Mouse (Mus musculus) embryonic facial prominence, embryonic 12.5 days (tissue): ENCODE measurements at regions not wholly inside any gene's neighbourhood (a gene's known extent, or its start where the extent isn't known, plus 50 kb on each side); places are given as distances from the start of the nearest gene placed in this dataset.
A peak's percentile ranks its signal among the peaks of the same experiment; 100 is the strongest.

Source experiments
- ATAC-seq: fragments of 200-750 bp; cut with Nextera tagmentation; 2 replicates; pipeline ENCODE4 v1.8.0; 2017; ENCODE audit not compliant: insufficient number of reproducible peaks, insufficient read depth, low FRiP score, low TSS enrichment
- H3K27ac ChIP-seq: fragments of 300-500 bp; sonication (generic); 2 replicates; pipeline ENCODE4 v1.5.1; 2016; ENCODE audit warnings: mild to moderate bottlenecking
- H3K27me3 ChIP-seq: fragments of 300-500 bp; sonication (generic); 2 replicates; pipeline ENCODE4 v1.6.1; 2016; ENCODE audit warnings: mild to moderate bottlenecking, moderate library complexity
- H3K36me3 ChIP-seq: fragments of 300-500 bp; sonication (generic); 2 replicates; pipeline ENCODE4 v1.6.1; 2016; ENCODE audit warnings: mild to moderate bottlenecking
- H3K4me1 ChIP-seq: fragments of 300-500 bp; sonication (generic); 2 replicates; pipeline ENCODE4 v1.6.1; 2016
- H3K4me2 ChIP-seq: fragments of 300-500 bp; sonication (generic); replicated peaks from 2 replicates; pipeline ENCODE4 v1.6.1; 2016; ENCODE audit warnings: mild to moderate bottlenecking, moderate library complexity
- H3K4me3 ChIP-seq: fragments of 300-500 bp; sonication (generic); 2 replicates; pipeline ENCODE4 v1.5.1; 2016; ENCODE audit warnings: mild to moderate bottlenecking
- H3K9ac ChIP-seq: fragments of 300-500 bp; sonication (generic); 2 replicates; pipeline ENCODE4 v1.6.1; 2016; ENCODE audit warnings: mild to moderate bottlenecking, moderate library complexity
- H3K9me3 ChIP-seq: fragments of 300-500 bp; sonication (generic); 2 replicates; pipeline ENCODE4 v1.6.1; 2016; ENCODE audit warnings: mild to moderate bottlenecking, moderate library complexity
- WGBS: fragments of 180-500 bp; shearing (Covaris S2); methylation state at CpG from one replicate; pipeline ENCODE4 v1.1.7; 2016; 5-methylcytosine and 5-hydroxymethylcytosine counted together

- Histone ChIP-seq H3K9ac (no peak overlapping the region), H3K27me3 (no peaks in the 10 kb centered on the region), H3K36me3 (no peaks in the 10 kb centered on the region), H3K4me3 (no peak overlapping the region), H3K4me2 (no peak overlapping the region), H3K4me1 (no peaks in the 10 kb centered on the region), H3K9me3 (peaks cover 3% of the 10 kb centered on the region; the same call in 1 of the 2 replicates), H3K27ac (no peak overlapping the region)
- no peak for ATAC-seq
- 87% methylated on average over 4 of the region's 4 CpGs for WGBS
Measured at GRCm38 (mm10) chr13:47896646-47897045, 364.4 kb upstream of the Id4 start.

GRCm38 (mm10) chr13:47909851-47910530 lies 351.0 kb upstream of the Id4 start:
- no peaks in the 10 kb centered on the region for H3K27me3 ChIP-seq
- no peak overlapping the region for H3K9ac ChIP-seq
- H3K9me3 ChIP-seq = no peaks in the 10 kb centered on the region
- WGBS = 75% methylated on average over 9 of the region's 9 CpGs
- H3K27ac ChIP-seq = no peak overlapping the region
- no peaks in the 10 kb centered on the region for H3K4me1 ChIP-seq
- no peaks in the 10 kb centered on the region for H3K36me3 ChIP-seq
- no peak overlapping the region for H3K4me2 ChIP-seq
- no peak for ATAC-seq
- H3K4me3 ChIP-seq = no peak overlapping the region

GRCm38 (mm10) chr13:47910531-47910910 lies 350.5 kb upstream of the Id4 start:
- H3K4me2 ChIP-seq = no peak overlapping the region
- no peak overlapping the region for H3K27ac ChIP-seq
- H3K9me3 ChIP-seq = no peaks in the 10 kb centered on the region
- H3K4me1 ChIP-seq = no peaks in the 10 kb centered on the region
- H3K4me3 ChIP-seq = no peak overlapping the region
- no peak for ATAC-seq
- H3K27me3 ChIP-seq = no peaks in the 10 kb centered on the region
- H3K9ac ChIP-seq = no peak overlapping the region
- WGBS = 62% methylated on average over 3 of the region's 3 CpGs
- H3K36me3 ChIP-seq = no peaks in the 10 kb centered on the region

GRCm38 (mm10) chr13:47916456-47916855 lies 344.6 kb upstream of the Id4 start:
- Histone ChIP-seq H3K4me2 (no peak overlapping the region), H3K27me3 (no peaks in the 10 kb centered on the region), H3K4me1 (no peaks in the 10 kb centered on the region), H3K36me3 (no peaks in the 10 kb centered on the region), H3K9me3 (0 out of 2 replicates have a peak, but pooled peaks cover 3% of the 10 kb centered on the region), H3K9ac (no peak overlapping the region), H3K27ac (no peak overlapping the region), H3K4me3 (no peak overlapping the region)
- WGBS = 86% methylated on average over 8 of the region's 8 CpGs
- ATAC-seq = no peak

- Histone ChIP-seq H3K4me3 (no peak overlapping the region), H3K9me3 (0 out of 2 replicates have a peak, but pooled peaks cover 3% of the 10 kb centered on the region), H3K36me3 (no peaks in the 10 kb centered on the region), H3K27me3 (no peaks in the 10 kb centered on the region), H3K4me2 (no peak overlapping the region), H3K4me1 (no peaks in the 10 kb centered on the region), H3K27ac (no peak overlapping the region), H3K9ac (no peak overlapping the region)
- 90% methylated on average over 3 of the region's 3 CpGs for WGBS
- ATAC-seq = no peak
Measured at GRCm38 (mm10) chr13:47917370-47917769, 343.7 kb upstream of the Id4 start.

GRCm38 (mm10) chr13:47921044-47921443 lies 340.0 kb upstream of the Id4 start:
- Histone ChIP-seq H3K4me2 (no peak overlapping the region), H3K27ac (no peak overlapping the region), H3K4me3 (no peak overlapping the region), H3K9me3 (0 out of 2 replicates have a peak, but pooled peaks cover 3% of the 10 kb centered on the region), H3K9ac (no peak overlapping the region), H3K4me1 (no peaks in the 10 kb centered on the region), H3K36me3 (no peaks in the 10 kb centered on the region), H3K27me3 (no peaks in the 10 kb centered on the region)
- no peak for ATAC-seq
- 70% methylated on average over 5 of the region's 5 CpGs for WGBS

GRCm38 (mm10) chr13:47940696-47941095 lies 320.3 kb upstream of the Id4 start:
- H3K9ac ChIP-seq = no peak overlapping the region
- 85% methylated on average over 2 of the region's 2 CpGs for WGBS
- 0 out of 2 replicates have a peak, but pooled peaks cover 4% of the 10 kb centered on the region for H3K4me1 ChIP-seq
- H3K36me3 ChIP-seq = no peaks in the 10 kb centered on the region
- ATAC-seq = no peak
- no peak overlapping the region for H3K27ac ChIP-seq
- H3K4me3 ChIP-seq = no peak overlapping the region
- no peaks in the 10 kb centered on the region for H3K9me3 ChIP-seq
- 0 out of 2 replicates have a peak, but pooled peaks cover 6% of the 10 kb centered on the region for H3K27me3 ChIP-seq
- H3K4me2 ChIP-seq = no peak overlapping the region

GRCm38 (mm10) chr13:47942368-47942787 lies 318.6 kb upstream of the Id4 start:
- H3K9ac ChIP-seq = no peak overlapping the region
- WGBS = 8% methylated on average over 8 of the region's 8 CpGs
- ATAC-seq = no peak
- 0 out of 2 replicates have a peak overlapping the region, but pooled peaks have one; percentile 1 for H3K4me3 ChIP-seq
- H3K4me2 ChIP-seq = peak overlapping the region; percentile 38
- 0 out of 2 replicates have a peak, but pooled peaks cover 4% of the 10 kb centered on the region for H3K4me1 ChIP-seq
- no peak overlapping the region for H3K27ac ChIP-seq
- H3K36me3 ChIP-seq = no peaks in the 10 kb centered on the region
- H3K27me3 ChIP-seq = 0 out of 2 replicates have a peak, but pooled peaks cover 6% of the 10 kb centered on the region
- no peaks in the 10 kb centered on the region for H3K9me3 ChIP-seq

- ATAC-seq = no peak
- Histone ChIP-seq H3K9ac (no peak overlapping the region), H3K36me3 (no peaks in the 10 kb centered on the region)
Measured at GRCm38 (mm10) chr13:47943645-47944044, 317.4 kb upstream of the Id4 start.

GRCm38 (mm10) chr13:47948098-47948865 lies 312.7 kb upstream of the Id4 start:
- Histone ChIP-seq H3K9ac (no peak overlapping the region), H3K4me2 (no peak overlapping the region), H3K27me3 (0 out of 2 replicates have a peak, but pooled peaks cover 3% of the 10 kb centered on the region), H3K4me1 (no peaks in the 10 kb centered on the region), H3K9me3 (no peaks in the 10 kb centered on the region), H3K27ac (no peak overlapping the region), H3K4me3 (no peak overlapping the region), H3K36me3 (no peaks in the 10 kb centered on the region)
- ATAC-seq = no peak
- 77% methylated on average over 10 of the region's 10 CpGs for WGBS

More at GRCm38 (mm10) chr13:47943645-47944044, 317.4 kb upstream of the Id4 start:
- 86% methylated on average over 5 of the region's 5 CpGs for WGBS
- Histone ChIP-seq H3K27ac (no peak overlapping the region), H3K4me2 (no peak overlapping the region), H3K9me3 (no peaks in the 10 kb centered on the region), H3K4me1 (0 out of 2 replicates have a peak, but pooled peaks cover 4% of the 10 kb centered on the region), H3K27me3 (0 out of 2 replicates have a peak, but pooled peaks cover 6% of the 10 kb centered on the region), H3K4me3 (no peak overlapping the region)

- Histone ChIP-seq H3K9ac (no peak overlapping the region), H3K36me3 (no peaks in the 10 kb centered on the region), H3K4me3 (no peak overlapping the region), H3K27me3 (no peaks in the 10 kb centered on the region), H3K4me2 (no peak overlapping the region), H3K27ac (no peak overlapping the region), H3K9me3 (no peaks in the 10 kb centered on the region), H3K4me1 (0 out of 2 replicates have a peak, but pooled peaks cover 3% of the 10 kb centered on the region)
- WGBS = 49% methylated on average over 2 of the region's 2 CpGs
- no peak for ATAC-seq
Measured at GRCm38 (mm10) chr13:47950456-47950855, 310.6 kb upstream of the Id4 start.

- 80% methylated on average over 10 of the region's 10 CpGs for WGBS
- no peaks in the 10 kb centered on the region for H3K36me3 ChIP-seq
- ATAC-seq = no peak
Measured at GRCm38 (mm10) chr13:47951043-47951442, 310.0 kb upstream of the Id4 start.

More at GRCm38 (mm10) chr13:47951043-47951442, 310.0 kb upstream of the Id4 start:
- Histone ChIP-seq H3K9ac (no peak overlapping the region), H3K27ac (no peak overlapping the region), H3K4me3 (no peak overlapping the region), H3K27me3 (no peaks in the 10 kb centered on the region), H3K9me3 (no peaks in the 10 kb centered on the region), H3K4me1 (0 out of 2 replicates have a peak, but pooled peaks cover 3% of the 10 kb centered on the region), H3K4me2 (no peak overlapping the region)
